Mouse (Mus musculus) MEL (cell line): ENCODE measurements around the gene Farp2. TPM values are rescaled to one million over a fixed set of nuclear protein-coding genes. Genes with fewer than 3 reads are reported as not detected.

ENCODE experiments used
- DNase-seq: peaks from one replicate; pipeline ENCODE4 v3.0.0; 2011; ENCODE audit warnings: low read depth, low spot score
- H3K27ac ChIP-seq: 2 replicates; pipeline ENCODE4 v1.5.1; 2012; ENCODE audit warnings: low read depth, mild to moderate bottlenecking, control low read depth, low read length, moderate library complexity; ENCODE audit not compliant: control insufficient read depth
- H3K27me3 ChIP-seq, 2 experiments: fragments of 150-350 bp in 1 of 2; sonication (generic) in 1 of 2; 2 replicates each; pipeline ENCODE4 v1.6.1; 2012; ENCODE audit warnings: low read length in 2 of 2, mild to moderate bottlenecking in 2 of 2, improper control_type of control experiment in 1 of 2, moderate library complexity in 1 of 2; ENCODE audit not compliant: insufficient read depth in 2 of 2, control insufficient read depth in 1 of 2
- H3K36me3 ChIP-seq, 2 experiments: 2 replicates each; pipeline ENCODE4 v1.6.1; 2012 to 2014; ENCODE audit warnings: low read length in 2 of 2, improper control_type of control experiment in 1 of 2, inconsistent platforms in 1 of 2, mild to moderate bottlenecking in 1 of 2; ENCODE audit not compliant: insufficient read depth in 2 of 2, control insufficient read depth in 1 of 2
- H3K4me1 ChIP-seq, 2 experiments: fragments of 150-350 bp in 1 of 2; sonication (generic) in 1 of 2; 2 replicates each; pipeline ENCODE4 v1.6.1; 2012; ENCODE audit warnings: low read length in 2 of 2, improper control_type of control experiment in 1 of 2, mild to moderate bottlenecking in 1 of 2; ENCODE audit not compliant: insufficient read depth in 2 of 2, control insufficient read depth in 1 of 2
- H3K4me3 ChIP-seq, 2 experiments: fragments of 150-350 bp in 1 of 2; sonication (generic) in 1 of 2; 2 replicates each; pipeline ENCODE4 v1.5.1; 2012; ENCODE audit warnings: low read depth in 2 of 2, low read length in 2 of 2, mild to moderate bottlenecking in 2 of 2, moderate library complexity in 2 of 2, control low read depth in 1 of 2, improper control_type of control experiment in 1 of 2; ENCODE audit not compliant: control insufficient read depth in 1 of 2, insufficient read depth in 1 of 2
- H3K79me2 ChIP-seq: 2 replicates; pipeline ENCODE4 v1.6.1; 2012; ENCODE audit warnings: mild to moderate bottlenecking, low read length, moderate library complexity; ENCODE audit not compliant: control insufficient read depth, poor library complexity, insufficient read depth
- H3K9ac ChIP-seq: 2 replicates; pipeline ENCODE4 v1.6.1; 2012; ENCODE audit warnings: low read depth, mild to moderate bottlenecking, control low read depth, low read length, moderate library complexity; ENCODE audit not compliant: control insufficient read depth, poor library complexity, severe bottlenecking
- H3K9me3 ChIP-seq: fragments of 150-350 bp; sonication (generic); replicated peaks from 2 replicates; pipeline ENCODE4 v1.6.1; 2012; ENCODE audit warnings: mild to moderate bottlenecking, low read length, improper control_type of control experiment, moderate library complexity; ENCODE audit not compliant: insufficient read depth
- CHD2 ChIP-seq: IDR thresholded peaks from 2 replicates; pipeline ENCODE4 v1.6.1; 2011; ENCODE audit warnings: low read length, improper control_type of control experiment
- CTCF ChIP-seq, 3 experiments: IDR thresholded peaks in 2 of 3; conservative IDR thresholded peaks in 1 of 3; 2 replicates each; pipeline ENCODE4 v1.5.1; 2011 to 2012; ENCODE audit warnings: low read length in 3 of 3, low read depth in 2 of 3, mild to moderate bottlenecking in 2 of 3, improper control_type of control experiment in 1 of 3, inconsistent platforms in 1 of 3, mixed read lengths in 1 of 3, moderate library complexity in 1 of 3; ENCODE audit not compliant: control insufficient read depth in 1 of 3, insufficient read depth in 1 of 3, poor library complexity in 1 of 3, severe bottlenecking in 1 of 3
- ELF1 ChIP-seq: IDR thresholded peaks from 2 replicates; pipeline ENCODE4 v1.6.1; 2014; ENCODE audit warnings: low read depth, mild to moderate bottlenecking, inconsistent platforms, low read length, improper control_type of control experiment, moderate library complexity
- EP300 ChIP-seq, 2 experiments: IDR thresholded peaks; 2 replicates each; pipeline ENCODE4 v1.6.1; 2011; ENCODE audit warnings: improper control_type of control experiment in 2 of 2, low read length in 2 of 2, low read depth in 1 of 2, mild to moderate bottlenecking in 1 of 2
- GABPA ChIP-seq: IDR thresholded peaks from 2 replicates; pipeline ENCODE4 v1.6.1; 2012; ENCODE audit warnings: low read depth, mild to moderate bottlenecking, inconsistent platforms, low read length, improper control_type of control experiment, moderate library complexity
- GATA1 ChIP-seq: IDR thresholded peaks from 2 replicates; pipeline ENCODE4 v1.6.1; 2011; ENCODE audit warnings: low read depth, low read length, improper control_type of control experiment
- JUND ChIP-seq: IDR thresholded peaks from 2 replicates; pipeline ENCODE4 v1.6.1; 2011; ENCODE audit warnings: low read depth, mild to moderate bottlenecking, improper control_type of control experiment, low read length
- KAT2A ChIP-seq: conservative IDR thresholded peaks from 2 replicates; pipeline ENCODE4 v1.6.1; 2012; ENCODE audit warnings: low read depth, low read length, improper control_type of control experiment, inconsistent platforms
- MAFK ChIP-seq: IDR thresholded peaks from 2 replicates; pipeline ENCODE4 v1.6.1; 2011; ENCODE audit warnings: low read depth, mild to moderate bottlenecking, low read length, improper control_type of control experiment, borderline replicate concordance
- MAX ChIP-seq: IDR thresholded peaks from 2 replicates; pipeline ENCODE4 v1.6.1; 2011; ENCODE audit warnings: low read length, improper control_type of control experiment
- MAZ ChIP-seq: IDR thresholded peaks from 2 replicates; pipeline ENCODE4 v1.6.1; 2012; ENCODE audit warnings: low read depth, mild to moderate bottlenecking, inconsistent platforms, low read length, improper control_type of control experiment
- MXI1 ChIP-seq: IDR thresholded peaks from 2 replicates; pipeline ENCODE4 v1.6.1; 2011; ENCODE audit warnings: mild to moderate bottlenecking, low read depth, low read length, improper control_type of control experiment
- MYC ChIP-seq: IDR thresholded peaks from 2 replicates; pipeline ENCODE4 v1.6.1; 2011; ENCODE audit warnings: low read depth, mild to moderate bottlenecking, low read length, improper control_type of control experiment, moderate library complexity
- NELFE ChIP-seq: IDR thresholded peaks from 2 replicates; pipeline ENCODE4 v1.6.1; 2011; ENCODE audit warnings: low read depth, low read length, improper control_type of control experiment
- NRF1 ChIP-seq: IDR thresholded peaks from 2 replicates; pipeline ENCODE4 v1.6.1; 2014; ENCODE audit warnings: low read depth, mild to moderate bottlenecking, inconsistent platforms, low read length, improper control_type of control experiment, moderate library complexity; ENCODE audit not compliant: poor library complexity, insufficient read depth, severe bottlenecking
- RCOR1 ChIP-seq: IDR thresholded peaks from 2 replicates; pipeline ENCODE4 v1.6.1; 2012; ENCODE audit warnings: low read depth, mild to moderate bottlenecking, inconsistent platforms, low read length, improper control_type of control experiment
- SIN3A ChIP-seq: IDR thresholded peaks from 2 replicates; pipeline ENCODE4 v1.6.1; 2012; ENCODE audit warnings: low read length, improper control_type of control experiment, inconsistent platforms
- SMC3 ChIP-seq: IDR thresholded peaks from 2 replicates; pipeline ENCODE4 v1.6.1; 2011; ENCODE audit warnings: low read depth, low read length, improper control_type of control experiment
- TBP ChIP-seq: IDR thresholded peaks from 2 replicates; pipeline ENCODE4 v1.8.0; 2011; ENCODE audit warnings: low read depth, low read length, improper control_type of control experiment
- TCF12 ChIP-seq: IDR thresholded peaks from 2 replicates; pipeline ENCODE4 v1.6.1; 2014; ENCODE audit warnings: low read depth, mild to moderate bottlenecking, inconsistent platforms, low read length, improper control_type of control experiment, moderate library complexity
- USF1 ChIP-seq: IDR thresholded peaks from 2 replicates; pipeline ENCODE4 v1.6.1; 2014; ENCODE audit warnings: low read depth, mild to moderate bottlenecking, inconsistent platforms, low read length, improper control_type of control experiment, moderate library complexity
- USF2 ChIP-seq, 2 experiments: IDR thresholded peaks; 2 replicates each; pipeline ENCODE4 v1.6.1; 2011 to 2012; ENCODE audit warnings: improper control_type of control experiment in 2 of 2, low read length in 2 of 2, borderline replicate concordance in 1 of 2, inconsistent platforms in 1 of 2, low read depth in 1 of 2, mild to moderate bottlenecking in 1 of 2; ENCODE audit not compliant: insufficient read depth in 1 of 2
- ZC3H11A ChIP-seq: IDR thresholded peaks from 2 replicates; pipeline ENCODE4 v1.6.1; 2012; ENCODE audit warnings: low read depth, mild to moderate bottlenecking, inconsistent platforms, low read length, improper control_type of control experiment
- ZMIZ1 ChIP-seq: IDR thresholded peaks from 2 replicates; pipeline ENCODE4 v1.6.1; 2012; ENCODE audit warnings: low read depth, mild to moderate bottlenecking, inconsistent platforms, low read length, improper control_type of control experiment, moderate library complexity
- ZNF384 ChIP-seq: IDR thresholded peaks from 2 replicates; pipeline ENCODE4 v1.6.1; 2012; ENCODE audit warnings: low read depth, mild to moderate bottlenecking, inconsistent platforms, low read length, improper control_type of control experiment
- polyA plus RNA-seq, 2 experiments: library from polyadenylated mRNA; stranded (reverse) in 1 of 2; unstranded in 1 of 2; fragments of >175 nt in 1 of 2; fragments of >200 nt in 1 of 2; gene quantifications; 2 replicates each; pipeline versions ENCODE4 v1.2.1 to v1.2.4; 2012; ENCODE audit warnings: low replicate concordance in 2 of 2, low read depth in 1 of 2; ENCODE audit not compliant: insufficient read length in 2 of 2, insufficient read depth in 1 of 2, missing spikeins in 1 of 2
- total RNA-seq: library from RNA; depleted of rRNA; stranded (reverse); fragments of 300-350 nt; gene quantifications from 2 replicates; pipeline ENCODE4 v1.2.3, GENCODE M21; 2012

Farp2 gene
- total and polyA plus RNA-seq, 3 experiments = 9.7 to 12.0 TPM; not detected in 1

GRCm38 (mm10) chr1:93654275-93654674 is 142.4 kb downstream of the Farp2 start:
- TF ChIP-seq MAZ = no peak
- no peak for TF ChIP-seq CTCF (IDR thresholded peaks at IDR 0.05 in 2 of 3, conservative IDR thresholded peaks at IDR 0.05 in 1 of 3; ENCODE audit: control insufficient read depth in 1 of 3, insufficient read depth in 1 of 3, low read depth in 2 of 3, low read length in 3 of 3, poor library complexity in 1 of 3, severe bottlenecking in 1 of 3)
- TF ChIP-seq CHD2 = no peak
- no peak for TF ChIP-seq NELFE
- peak; percentile 44; the same call in 1 of the 2 replicates for TF ChIP-seq RCOR1
- TF ChIP-seq TBP = no peak
- TF ChIP-seq SIN3A = peak; percentile 32; the same call in 1 of the 2 replicates
- TF ChIP-seq EP300 (IDR thresholded peaks at IDR 0.05; ENCODE audit: low read depth in 1 of 2, low read length in 2 of 2) = peak in 1 of 2 experiments; percentile 65; a peak in 2 of 4 replicates
- TF ChIP-seq TCF12 = 0 out of 2 replicates have a peak, but pooled peaks have one; percentile 7
- TF ChIP-seq GABPA = no peak
- no peak for TF ChIP-seq ZC3H11A
- TF ChIP-seq ZMIZ1 = no peak
- TF ChIP-seq GATA1 = peak; percentile 97
- TF ChIP-seq SMC3 = no peak
- TF ChIP-seq JUND = no peak
- peak; percentile 46; the same call in 1 of the 2 replicates for TF ChIP-seq MXI1
- no peak for TF ChIP-seq MAFK
- TF ChIP-seq ELF1 = peak; percentile 57
- TF ChIP-seq ZNF384 = peak; percentile 39
- no peak for TF ChIP-seq MYC
- TF ChIP-seq NRF1 = no peak
- TF ChIP-seq USF1 = no peak
- no peak for TF ChIP-seq KAT2A
- TF ChIP-seq USF2 (IDR thresholded peaks at IDR 0.05; ENCODE audit: borderline replicate concordance in 1 of 2, insufficient read depth in 1 of 2, low read depth in 1 of 2, low read length in 2 of 2) = no peak
- TF ChIP-seq MAX = no peak
- H3K9ac ChIP-seq = peak overlapping the region; percentile 0
- no peaks in the 10 kb centered on the region for H3K9me3 ChIP-seq
- H3K4me3 ChIP-seq = peak overlapping the region; percentile 3 to 27; a peak in 2 of 4 replicates
- peaks cover 19 to 22% of the 10 kb centered on the region in 2 experiments for H3K4me1 ChIP-seq
- H3K36me3 ChIP-seq = peaks cover 0 to 20% of the 10 kb centered on the region in 2 experiments; a peak in 2 of 4 replicates
- no peaks in the 10 kb centered on the region for H3K27me3 ChIP-seq
- DNase-seq = peak; percentile 75
- H3K79me2 ChIP-seq = no peaks in the 10 kb centered on the region
- no peak overlapping the region for H3K27ac ChIP-seq
